24 mouse cellular contexts compared by ENCODE assay signal in genomic region chr6:12649633-12650032, GRCm38 (mm10).
"Had no signal": no experiment of that assay in that cellular context is flagged by ENCODE, and none has a peak within 500 bp of the region (broad histone marks: within the 10 kb centered on the region; RNA-seq: fewer than 3 reads in every experiment).

No protein-coding gene starts in this region.

- H3K9ac ChIP-seq: limb, embryonic 13.5 days; liver, embryonic 12.5 days; liver, embryonic 15.5 days; lung, embryonic 15.5 days; midbrain, embryonic 13.5 days had no signal

- H3K4me3 ChIP-seq: layer of hippocampus, adult 2 months; limb, embryonic 10.5 days; limb, embryonic 13.5 days; liver, embryonic 12.5 days; liver, embryonic 15.5 days; lung, embryonic 15.5 days; megakaryocyte, embryonic 14.5 days; midbrain, embryonic 10.5 days; midbrain, embryonic 13.5 days had no signal

- DNase-seq: kidney, adult 2 months; kidney, postnatal 25 days; layer of hippocampus, adult 9-11 months; liver; lung, adult 18-20 months; lung, postnatal 10 days; lung, postnatal 36 days; right cerebral cortex, adult 18-20 months; right cerebral cortex, postnatal 14 days; right cerebral cortex, postnatal 4 days; thymus, adult 2 months; thymus, postnatal 14 days; thymus, postnatal 4 days had no signal

- H3K36me3 ChIP-seq: limb, embryonic 10.5 days; limb, embryonic 13.5 days; liver, embryonic 12.5 days; liver, embryonic 15.5 days; lung, embryonic 15.5 days; midbrain, embryonic 10.5 days; midbrain, embryonic 13.5 days had no signal

- H3K27me3 ChIP-seq: limb, embryonic 13.5 days; liver, embryonic 12.5 days; liver, embryonic 15.5 days; lung, embryonic 15.5 days; megakaryocyte, embryonic 14.5 days; midbrain, embryonic 13.5 days had no signal

- ATAC-seq: liver, embryonic 12.5 days; midbrain, embryonic 13.5 days had no signal

- H3K27ac ChIP-seq: kidney, postnatal 0 days; layer of hippocampus, adult 2 months; limb, embryonic 10.5 days; limb, embryonic 13.5 days; liver, embryonic 12.5 days; liver, embryonic 15.5 days; lung, embryonic 15.5 days; midbrain, embryonic 10.5 days; midbrain, embryonic 13.5 days; stomach, postnatal 0 days had no signal

- H3K9me3 ChIP-seq: limb, embryonic 10.5 days; limb, embryonic 13.5 days; liver, embryonic 12.5 days; liver, embryonic 15.5 days; lung, embryonic 15.5 days; megakaryocyte, embryonic 14.5 days; midbrain, embryonic 10.5 days; midbrain, embryonic 13.5 days had no signal

- H3K4me1 ChIP-seq: limb, embryonic 10.5 days; limb, embryonic 13.5 days; liver, embryonic 12.5 days; liver, embryonic 15.5 days; lung, embryonic 15.5 days; megakaryocyte, embryonic 14.5 days; midbrain, embryonic 10.5 days; midbrain, embryonic 13.5 days had no signal

- H3K4me2 ChIP-seq: limb, embryonic 13.5 days; liver, embryonic 12.5 days; liver, embryonic 15.5 days; lung, embryonic 15.5 days; midbrain, embryonic 13.5 days had no signal
